ENCODE assay signal across 36 mouse cellular contexts in genomic region chr4:43700707-43701106, GRCm38 (mm10). TPM values are rescaled to one million over a fixed set of nuclear protein-coding genes. Genes with fewer than 3 reads are reported as not detected.
"Had no signal": no experiment of that assay in that cellular context is flagged by ENCODE, and none has a peak within 500 bp of the region (broad histone marks: within the 10 kb centered on the region; RNA-seq: fewer than 3 reads in every experiment).

Gene Olfr70, minus strand, starts transcription at chr4:43700807.

- ATAC-seq: liver, embryonic 12.5 days; liver, postnatal 0 days; lung, postnatal 0 days; midbrain, embryonic 13.5 days; midbrain, embryonic 16.5 days had no signal

- H3K36me3 ChIP-seq: limb, embryonic 10.5 days; limb, embryonic 12.5 days; limb, embryonic 13.5 days; limb, embryonic 15.5 days; liver, embryonic 12.5 days; liver, embryonic 13.5 days; liver, embryonic 15.5 days; lung, embryonic 15.5 days; midbrain, embryonic 10.5 days; midbrain, embryonic 12.5 days; midbrain, embryonic 13.5 days had no signal

- H3K9me3 ChIP-seq: limb, embryonic 10.5 days; limb, embryonic 12.5 days; limb, embryonic 13.5 days; limb, embryonic 15.5 days; liver, embryonic 12.5 days; liver, embryonic 13.5 days; liver, embryonic 15.5 days; lung, embryonic 15.5 days; megakaryocyte, embryonic 14.5 days; midbrain, embryonic 10.5 days; midbrain, embryonic 12.5 days; midbrain, embryonic 13.5 days had no signal

- H3K4me1 ChIP-seq: limb, embryonic 10.5 days; limb, embryonic 12.5 days; limb, embryonic 13.5 days; midbrain, embryonic 10.5 days; midbrain, embryonic 12.5 days; midbrain, embryonic 13.5 days had no signal

- H3K9ac ChIP-seq: limb, embryonic 12.5 days; limb, embryonic 13.5 days; limb, embryonic 15.5 days; liver, embryonic 12.5 days; liver, embryonic 13.5 days; liver, embryonic 14.5 days; liver, embryonic 15.5 days; liver, postnatal 0 days; lung, embryonic 14.5 days; lung, embryonic 15.5 days; midbrain, embryonic 12.5 days; midbrain, embryonic 13.5 days had no signal

- H3K27me3 ChIP-seq: limb, embryonic 13.5 days; limb, embryonic 15.5 days; lung, embryonic 15.5 days; midbrain, embryonic 12.5 days; midbrain, embryonic 13.5 days had no signal

- H3K27ac ChIP-seq: left cerebral cortex, adult 2 months; limb, embryonic 10.5 days; limb, embryonic 12.5 days; limb, embryonic 13.5 days; limb, embryonic 15.5 days; liver, embryonic 12.5 days; liver, embryonic 13.5 days; liver, embryonic 14.5 days; liver, embryonic 15.5 days; lung, embryonic 15.5 days; macrophage; midbrain, embryonic 10.5 days; midbrain, embryonic 12.5 days; midbrain, embryonic 13.5 days had no signal

- H3K4me3 ChIP-seq: left cerebral cortex, adult 2 months; limb, embryonic 10.5 days; limb, embryonic 12.5 days; limb, embryonic 13.5 days; limb, embryonic 15.5 days; liver, embryonic 12.5 days; liver, embryonic 13.5 days; liver, embryonic 15.5 days; lung, embryonic 15.5 days; megakaryocyte, embryonic 14.5 days; midbrain, embryonic 10.5 days; midbrain, embryonic 12.5 days; midbrain, embryonic 13.5 days; myocyte had no signal

- DNase-seq: left cerebral cortex, postnatal 4 days; liver; liver, embryonic 13.5 days; liver, postnatal 0 days; lung, adult 18-20 months; lung, adult 2 months; lung, embryonic 14.5 days; lung, postnatal 10 days; lung, postnatal 14 days; lung, postnatal 36 days; lung, postnatal 4 days; midbrain, embryonic 14.5 days had no signal

- H3K4me2 ChIP-seq: limb, embryonic 12.5 days; limb, embryonic 13.5 days; limb, embryonic 15.5 days; liver, embryonic 11.5 days; liver, embryonic 12.5 days; liver, embryonic 13.5 days; liver, embryonic 15.5 days; lung, embryonic 14.5 days; lung, embryonic 15.5 days; midbrain, embryonic 12.5 days; midbrain, embryonic 13.5 days had no signal

RNA-seq across cellular contexts. Expression of gene Olfr70, which starts in this region (rescaled TPM):
- polyA plus RNA-seq: limb, embryonic 10.5 days; limb, embryonic 11.5 days; limb, embryonic 13.5 days; limb, embryonic 14.5 days; limb, embryonic 15.5 days; liver, adult 2 months; liver, embryonic 11.5 days; liver, embryonic 12.5 days; liver, embryonic 13.5 days; liver, embryonic 14.5 days; liver, embryonic 15.5 days; liver, embryonic 16.5 days; liver, postnatal 0 days; lung, adult 2 months; lung, embryonic 14.5 days; lung, embryonic 15.5 days; lung, embryonic 16.5 days; lung, postnatal 0 days; macrophage; midbrain, embryonic 10.5 days; midbrain, embryonic 12.5 days; midbrain, embryonic 13.5 days; midbrain, embryonic 14.5 days; midbrain, embryonic 16.5 days; midbrain, postnatal 0 days; myocyte had no signal
